Mouse (Mus musculus) right cerebral cortex, postnatal 36 days (tissue): ENCODE results near the gene Bst1.

Experiments used
- DNase-seq, 2 experiments: peaks; one replicate each; pipeline ENCODE4 v3.0.0; 2022; ENCODE audit warnings: low spot score in 2 of 2, mixed read lengths in 1 of 2

The Bst1 gene

DNA sequence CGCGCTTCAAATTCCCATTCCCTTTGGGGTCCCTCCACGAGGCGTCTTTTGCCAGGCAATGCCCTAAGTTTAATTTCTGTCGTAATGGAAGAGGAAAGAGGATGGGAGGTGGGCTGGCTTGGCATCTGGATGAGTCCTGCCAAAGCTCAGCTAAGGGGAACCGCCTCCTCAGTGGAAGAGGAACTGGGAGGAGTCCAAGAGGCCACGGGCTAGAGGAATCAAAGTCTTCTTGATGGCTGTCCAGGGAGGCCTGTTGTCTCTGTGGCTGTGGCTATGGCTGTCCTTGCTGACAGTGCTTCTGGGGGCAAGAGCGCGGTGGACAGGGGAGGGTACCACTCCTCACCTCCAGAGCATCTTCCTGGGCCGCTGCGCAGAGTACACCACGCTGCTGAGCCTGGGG is at the start of gene Bst1:
TSS of gene Bst1 (plus strand) at position 191 of the 400 bp plus-strand sequence.
- no peak for DNase-seq

DNA sequence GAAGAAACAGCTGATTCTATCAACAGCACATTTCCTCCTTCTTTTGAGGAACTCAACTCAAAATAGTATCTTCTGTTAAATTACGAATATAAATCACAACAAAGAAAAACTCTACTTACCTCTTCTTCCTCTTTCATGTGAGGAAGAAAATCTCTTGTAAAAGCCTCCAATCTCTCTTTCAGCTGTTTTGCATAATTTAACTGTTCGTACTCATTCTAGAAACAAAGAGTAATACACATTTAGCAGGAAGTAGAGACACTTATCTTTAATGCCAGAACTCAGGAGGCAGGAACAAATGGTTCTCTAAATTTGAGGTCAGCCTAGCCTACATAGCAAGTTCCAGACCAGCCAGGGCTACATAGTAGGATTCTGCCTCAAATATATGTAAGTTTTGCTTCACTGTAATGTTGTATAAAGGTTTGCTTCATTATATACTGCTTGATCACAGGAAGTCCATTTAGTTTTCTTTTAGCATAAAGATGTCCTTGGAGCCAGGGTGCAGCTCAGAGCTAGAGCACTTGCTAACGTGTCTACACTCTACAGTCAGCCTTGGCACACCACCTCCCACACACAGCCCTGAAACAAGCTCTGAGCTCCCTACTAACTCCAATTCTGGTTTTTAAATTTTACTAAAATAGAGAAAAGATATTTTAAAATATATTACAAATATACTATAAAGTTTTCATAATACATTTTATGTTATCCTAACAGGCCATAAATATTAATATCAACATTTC is 47.9 kb upstream of the Bst1 start:
- DNase-seq, result peak in 1 of 2 experiments; percentile 31

DNA sequence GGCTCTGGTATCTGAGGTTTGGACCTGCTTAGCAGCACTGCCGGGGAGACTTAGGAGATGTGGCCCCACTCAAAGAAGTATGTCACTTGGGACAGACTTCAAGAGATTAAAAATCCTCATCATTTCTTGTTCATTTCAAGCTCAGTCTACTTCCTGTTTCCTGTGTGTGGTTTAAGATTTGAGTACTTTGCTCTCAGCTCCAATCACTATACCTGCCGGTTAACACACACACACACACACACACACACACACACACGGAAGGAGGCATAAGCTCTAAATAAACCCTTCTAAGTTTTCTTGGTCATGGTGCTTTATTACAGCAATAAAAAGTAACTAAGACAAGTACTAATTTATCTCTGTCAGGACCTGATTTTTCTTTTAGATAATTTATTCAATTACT is 47.1 kb upstream of the Bst1 start:
- no peak for DNase-seq

DNA sequence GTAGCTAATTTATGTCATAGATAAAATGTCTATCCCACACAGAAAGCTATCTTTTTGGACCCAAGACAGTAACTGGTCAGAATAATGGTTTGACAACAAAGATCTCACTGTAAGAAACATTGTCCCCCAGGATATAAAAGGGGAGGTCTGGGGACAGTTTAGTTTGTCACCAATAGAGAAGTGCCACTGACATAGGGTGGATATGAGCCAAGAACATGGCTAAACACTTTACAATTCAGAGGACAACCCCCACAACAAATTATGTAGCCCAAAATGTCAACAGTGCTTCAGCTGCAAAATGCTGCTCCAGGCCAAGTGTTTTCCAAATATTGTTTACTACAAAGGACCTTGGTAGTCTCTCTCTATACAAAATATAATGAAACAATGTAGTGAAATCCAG is 42.3 kb upstream of the Bst1 start:
- DNase-seq, result no peak

DNA sequence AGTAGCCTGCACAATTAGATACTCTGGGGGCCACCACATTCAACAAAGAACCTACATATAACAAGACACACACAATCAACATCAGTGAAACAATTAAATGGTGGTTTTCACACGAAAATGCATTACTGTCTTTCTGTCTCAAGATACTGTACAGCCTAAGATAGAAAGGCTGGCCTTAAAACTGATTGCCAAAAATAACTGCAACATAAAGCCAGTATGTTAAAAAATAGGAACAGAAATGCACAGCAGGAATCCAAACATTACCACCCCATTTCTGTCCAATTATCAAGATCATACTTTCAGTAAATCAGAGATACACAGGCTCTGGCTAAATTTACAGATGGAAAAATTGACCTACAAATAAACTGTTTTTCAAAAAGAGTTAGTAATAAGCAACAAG is 41.7 kb upstream of the Bst1 start:
- no peak for DNase-seq

DNA sequence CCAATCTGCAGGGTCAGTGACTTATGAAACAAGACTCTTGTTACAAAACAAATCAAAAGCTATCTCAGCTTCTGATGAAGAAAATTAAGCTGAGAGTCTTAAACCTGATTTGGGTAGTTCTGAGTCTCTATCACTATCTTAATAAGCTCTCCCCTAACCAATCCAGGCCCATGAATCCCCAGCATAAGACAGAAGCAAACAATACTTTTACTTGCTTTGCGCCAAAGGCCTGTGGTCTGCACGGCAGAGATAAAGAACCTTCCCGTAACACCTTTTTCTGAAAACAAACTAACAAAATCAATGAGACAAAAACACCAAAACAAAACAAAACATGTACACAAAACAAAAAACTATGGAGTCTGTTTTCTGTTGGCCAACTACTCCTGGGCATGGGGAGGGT is 40.1 kb upstream of the Bst1 start:
- DNase-seq, result no peak

DNA sequence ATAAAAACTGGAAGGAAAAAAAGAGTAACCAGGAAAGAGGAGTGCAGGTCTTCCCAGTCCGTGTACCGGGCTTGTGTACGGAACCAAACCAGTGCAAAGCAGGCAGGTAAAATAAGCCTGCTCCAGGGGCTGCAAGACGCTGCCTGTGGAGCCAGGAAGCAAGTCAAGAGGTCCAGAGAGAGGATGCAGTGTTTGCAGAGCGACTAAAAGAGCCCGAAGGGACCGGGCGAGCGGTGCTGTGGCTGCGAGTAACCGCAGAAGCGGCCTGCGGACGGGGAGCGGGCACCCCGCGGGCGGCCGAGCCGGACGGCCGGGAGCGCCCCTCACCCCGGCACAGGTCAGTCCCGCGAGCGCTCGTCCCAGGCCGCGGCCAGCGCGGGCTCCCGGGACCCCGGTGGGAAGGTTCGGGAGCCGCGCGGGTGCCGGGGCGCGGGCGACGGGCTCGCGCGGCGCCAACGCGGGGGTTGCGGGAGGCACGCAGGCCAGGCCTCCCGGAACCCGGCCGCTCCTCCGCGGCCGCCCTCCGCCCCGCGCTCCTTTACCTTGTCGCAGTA is 37.2 kb upstream of the Bst1 start:
- peak; percentile 7 to 11 for DNase-seq

DNA sequence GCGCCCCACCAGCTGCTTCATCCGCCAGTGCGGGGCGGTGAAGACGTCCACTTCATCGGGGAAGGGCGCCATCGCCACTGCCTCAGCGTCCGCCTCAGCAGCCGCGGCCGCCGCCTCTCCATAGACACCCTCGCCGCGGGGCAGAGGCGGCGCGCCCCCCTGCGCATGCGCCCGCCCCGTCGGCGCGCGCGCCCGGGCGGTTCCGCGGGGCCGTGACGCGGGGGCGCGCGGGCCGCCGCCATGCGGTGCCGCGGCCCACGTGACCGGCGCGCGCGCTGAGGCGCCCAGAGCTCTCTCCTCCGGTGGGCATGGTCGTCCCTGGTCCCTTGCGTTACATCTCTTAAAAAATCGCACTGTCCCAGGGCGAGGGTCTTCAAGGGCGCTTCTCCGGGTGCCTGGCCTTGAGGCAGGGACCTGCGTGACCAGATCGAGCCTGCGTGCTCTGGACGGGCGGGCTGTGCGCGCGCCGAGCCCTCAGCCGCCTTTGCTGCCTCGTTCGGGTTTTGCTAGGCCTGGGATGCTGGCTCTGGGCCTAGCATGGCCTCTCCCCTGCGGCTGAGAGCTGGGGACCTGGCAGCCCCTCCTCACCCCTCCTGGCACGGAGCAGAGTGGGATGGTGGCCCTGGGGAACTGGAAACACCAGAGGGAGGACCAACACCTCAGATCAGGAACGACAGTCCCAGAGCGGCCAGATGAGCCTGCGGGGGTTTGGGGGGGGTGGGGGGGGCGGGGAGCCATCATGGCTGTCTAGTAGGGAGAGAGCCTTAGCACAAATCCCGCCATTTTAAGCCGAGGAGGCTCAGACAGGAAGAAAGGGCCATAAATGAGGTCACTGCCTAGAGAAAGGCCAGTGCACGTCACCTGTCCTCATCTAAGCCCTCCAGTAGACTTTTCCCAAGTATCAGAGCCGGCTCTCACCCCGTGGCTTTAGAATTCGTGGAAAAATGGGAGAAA is 36.4 kb upstream of the Bst1 start:
- peak; percentile 64 to 70 for DNase-seq

DNA sequence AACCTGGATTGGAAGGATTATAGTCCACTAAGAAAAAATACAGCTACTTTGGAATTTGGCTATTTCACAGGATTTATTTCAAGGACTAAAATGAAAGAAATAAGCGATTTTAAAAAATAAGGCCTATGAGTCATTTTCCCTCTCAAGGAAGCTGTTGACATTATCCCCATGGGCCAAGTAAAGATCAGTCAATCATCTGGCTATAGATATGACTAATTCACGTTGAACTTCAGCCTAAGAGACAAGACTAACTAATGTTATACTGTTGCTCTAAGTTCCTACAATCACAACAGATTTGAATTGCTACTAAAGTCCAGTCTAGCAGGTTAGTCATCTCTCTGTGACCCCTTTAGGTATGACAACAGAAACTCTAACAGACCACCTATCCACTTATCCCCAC is 34.7 kb upstream of the Bst1 start:
- DNase-seq, result no peak

DNA sequence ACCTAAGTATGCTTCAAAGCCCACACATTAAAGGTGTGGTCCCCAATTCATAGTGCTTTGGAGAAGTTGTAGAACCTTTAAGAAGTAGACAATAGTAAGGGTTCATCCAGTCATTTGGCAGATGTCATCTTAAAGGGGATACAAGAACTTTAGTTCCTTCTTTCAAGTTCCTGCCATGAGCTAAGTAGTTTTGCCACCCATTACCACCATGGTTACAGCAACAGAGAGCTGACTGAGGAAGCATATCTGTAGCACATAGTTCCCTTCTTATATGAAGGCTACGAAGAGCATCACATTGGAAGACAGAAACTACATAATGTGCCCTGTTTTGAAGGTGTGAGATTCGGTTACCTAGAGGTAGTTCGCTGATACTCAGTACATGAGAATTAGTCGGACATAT is 32.1 kb upstream of the Bst1 start:
- DNase-seq, result no peak

DNA sequence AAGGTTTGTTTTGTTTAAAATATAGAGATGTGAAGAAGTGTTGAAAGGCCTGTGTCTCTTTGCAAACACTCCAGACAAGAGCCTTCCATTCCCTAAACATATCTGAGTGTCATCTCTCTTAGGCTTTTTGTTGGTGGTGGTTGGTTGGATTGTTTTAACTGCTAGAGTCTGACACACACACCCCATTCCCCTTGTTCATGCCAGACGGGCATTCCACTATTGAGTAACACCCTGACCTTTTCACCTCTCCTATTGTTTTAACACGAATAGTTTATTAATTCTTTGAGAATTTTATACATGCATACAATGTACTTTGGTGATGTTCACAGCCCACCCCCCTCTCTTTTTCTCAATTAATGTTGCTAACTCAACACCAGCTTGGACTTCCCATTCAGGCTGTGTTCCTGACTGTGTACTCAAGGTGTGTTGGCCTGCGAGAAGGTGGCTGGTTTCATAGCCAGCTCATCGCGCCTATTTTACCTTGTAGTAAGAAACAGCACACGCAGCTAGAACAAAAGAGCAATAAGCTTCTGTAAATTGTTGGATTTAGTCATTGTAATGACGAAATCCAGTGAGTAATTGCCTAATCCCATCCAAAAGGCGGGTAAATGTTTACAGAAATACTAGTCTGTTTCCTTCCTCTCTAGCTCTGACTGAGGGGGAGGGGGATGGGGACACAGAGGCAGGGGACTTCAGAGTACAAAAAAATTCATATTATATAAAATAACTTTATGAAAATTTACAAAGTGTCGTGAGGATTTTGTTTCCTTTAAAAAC is 30.5 kb upstream of the Bst1 start:
- DNase-seq, result no peak

DNA sequence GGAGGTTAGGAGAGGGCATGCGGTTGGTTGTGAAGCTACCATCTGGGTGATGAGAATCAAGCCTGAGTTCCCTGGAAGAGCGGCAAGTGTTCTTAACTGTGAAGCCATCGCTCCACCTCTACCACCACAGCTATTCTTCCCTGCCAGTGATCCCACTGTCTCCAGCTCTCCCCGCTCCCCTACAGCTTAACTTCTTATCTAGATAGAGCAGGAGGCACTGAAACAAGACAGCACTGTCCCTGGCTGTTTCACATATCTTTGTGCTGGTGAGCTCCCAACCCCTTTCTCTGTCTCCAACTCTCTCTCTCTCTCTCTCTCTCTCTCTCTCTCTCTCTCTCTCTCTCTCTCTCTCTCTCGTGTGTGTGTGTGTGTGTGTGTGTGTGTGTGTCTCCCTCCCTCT is 26.3 kb upstream of the Bst1 start:
- no peak for DNase-seq

DNA sequence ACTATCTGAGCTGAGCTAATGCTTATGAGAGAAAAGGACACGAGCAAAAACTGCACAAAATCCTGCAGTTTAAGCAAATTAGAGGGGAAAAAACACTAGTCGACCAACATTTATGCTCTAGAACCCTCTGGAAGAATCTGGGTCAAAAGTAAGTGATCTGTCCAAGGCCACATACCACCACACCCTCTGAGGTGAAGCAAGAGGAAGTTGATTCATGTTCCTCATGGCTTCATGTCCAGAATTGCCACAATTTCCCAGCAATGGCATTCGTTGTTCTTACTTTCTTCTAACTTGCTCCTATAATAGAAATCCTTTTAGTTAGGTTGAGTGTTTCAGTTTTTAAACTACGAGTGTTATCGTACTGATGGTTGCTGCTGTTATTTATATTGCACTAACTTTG is 19.2 kb upstream of the Bst1 start:
- DNase-seq, result no peak

DNA sequence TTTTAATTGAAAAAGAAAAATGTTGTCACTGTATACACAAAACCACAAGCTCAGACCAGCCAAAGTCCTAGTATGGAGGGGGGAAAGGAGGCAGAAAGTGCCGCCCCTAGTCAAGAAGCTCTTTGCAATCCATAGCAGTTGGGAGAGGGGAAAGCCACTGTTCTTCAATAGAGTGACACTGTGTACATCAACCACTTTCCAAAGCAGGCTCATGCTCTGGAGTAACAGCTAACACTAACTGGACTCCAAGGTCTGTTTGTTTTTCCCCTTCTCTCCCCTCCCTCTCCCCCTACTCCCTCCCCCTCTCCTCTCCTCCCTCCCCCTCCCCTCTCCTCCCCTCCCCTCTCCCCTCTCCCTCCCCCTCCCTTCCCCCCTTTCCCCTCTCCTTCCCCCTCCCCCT is 18.0 kb upstream of the Bst1 start:
- no peak for DNase-seq

DNA sequence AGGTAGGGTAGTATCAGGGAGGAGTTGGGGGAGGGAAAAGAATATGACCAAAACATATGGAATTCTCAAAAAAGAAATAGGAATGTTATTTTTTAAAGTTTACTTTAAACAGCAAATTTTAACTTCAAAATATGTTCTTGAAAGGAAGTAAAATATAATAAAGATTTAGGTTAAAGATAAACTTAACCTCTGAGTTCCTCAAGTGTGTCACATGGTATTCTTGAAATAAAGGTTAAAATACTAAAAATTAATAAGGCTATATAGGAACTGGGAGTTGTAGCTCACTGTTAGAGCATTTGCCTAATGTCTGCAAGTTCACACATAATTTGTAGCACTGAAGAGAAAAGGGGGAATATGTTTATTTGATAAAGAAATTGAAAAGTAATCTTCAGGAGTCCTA is 17.4 kb upstream of the Bst1 start:
- DNase-seq, result no peak

DNA sequence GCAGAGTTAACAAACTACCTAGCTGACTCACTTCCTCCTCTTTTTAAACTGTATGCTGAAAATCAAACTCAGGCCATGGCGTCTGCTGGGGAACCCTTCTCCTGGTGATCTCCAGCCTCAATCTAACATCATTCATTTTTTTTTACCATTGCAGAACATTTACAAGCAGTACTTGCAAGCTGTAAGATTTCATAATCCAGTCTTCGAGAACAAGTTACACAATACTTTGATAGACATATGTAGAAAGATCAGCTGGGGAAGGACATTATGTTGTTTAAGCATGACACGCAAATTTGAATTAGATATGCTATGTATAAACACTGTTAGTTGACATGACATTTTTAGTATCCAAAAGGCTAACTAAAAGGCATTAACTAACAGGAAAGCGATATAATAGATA is 16.9 kb upstream of the Bst1 start:
- no peak for DNase-seq

DNA sequence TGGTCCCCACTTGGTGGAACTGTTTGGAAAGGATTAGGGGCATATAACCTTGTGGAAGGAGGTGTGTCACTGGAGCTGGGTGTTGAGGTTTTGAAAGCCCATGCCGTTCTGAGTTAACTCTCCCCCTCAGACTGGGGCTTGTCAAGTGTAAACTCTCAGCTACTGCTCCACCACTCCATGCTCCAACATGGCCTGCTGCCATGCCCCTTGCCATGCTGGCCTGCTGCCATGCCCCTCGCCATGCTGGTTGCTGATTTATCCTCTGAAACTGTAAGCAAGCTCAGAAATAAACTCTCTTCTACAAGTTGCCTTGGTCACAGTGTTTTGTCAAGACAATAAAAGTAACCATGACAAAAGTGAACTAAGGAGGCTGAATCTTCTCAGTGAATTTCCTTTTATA is 13.3 kb upstream of the Bst1 start:
- no peak for DNase-seq

DNA sequence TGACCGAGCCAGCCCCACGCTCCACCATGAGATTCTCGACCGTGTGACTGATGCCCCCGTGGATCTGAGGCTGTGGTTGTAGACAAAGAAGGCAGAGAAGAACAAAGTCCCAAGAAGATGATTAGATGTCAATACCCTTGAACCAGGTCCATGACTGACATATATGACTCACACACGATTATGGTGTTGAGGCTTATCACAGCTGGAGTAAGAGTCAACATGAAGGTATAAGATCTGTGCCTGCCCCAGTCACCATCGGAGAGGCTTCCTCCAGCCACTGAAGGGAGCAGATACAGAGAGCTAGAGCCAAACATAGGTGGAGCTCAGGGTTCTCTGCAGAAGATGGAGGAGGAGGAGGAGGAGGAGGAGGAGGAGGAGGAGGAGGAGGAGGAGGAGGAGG is 12.3 kb upstream of the Bst1 start:
- DNase-seq, result no peak

DNA sequence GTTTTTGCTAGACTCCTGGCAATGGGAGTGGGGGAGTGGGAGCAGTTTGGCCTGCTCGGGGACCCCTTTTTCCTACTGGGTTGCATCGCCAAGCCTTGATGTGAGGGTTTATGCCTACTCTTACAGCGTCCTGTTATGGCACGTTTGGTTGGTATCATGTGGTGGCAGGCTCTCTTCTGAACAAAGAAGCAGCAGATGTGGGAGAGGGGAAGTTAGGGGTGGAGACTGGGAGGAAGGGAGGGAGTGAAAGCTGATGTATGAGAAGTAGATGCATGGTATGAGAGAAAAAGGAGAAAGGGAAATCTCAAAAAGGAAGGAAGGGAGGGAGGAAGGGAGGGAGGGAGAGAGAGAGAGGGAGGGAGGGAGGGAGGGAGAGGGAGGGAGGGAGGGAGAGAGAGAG is 11.8 kb upstream of the Bst1 start:
- no peak for DNase-seq

DNA sequence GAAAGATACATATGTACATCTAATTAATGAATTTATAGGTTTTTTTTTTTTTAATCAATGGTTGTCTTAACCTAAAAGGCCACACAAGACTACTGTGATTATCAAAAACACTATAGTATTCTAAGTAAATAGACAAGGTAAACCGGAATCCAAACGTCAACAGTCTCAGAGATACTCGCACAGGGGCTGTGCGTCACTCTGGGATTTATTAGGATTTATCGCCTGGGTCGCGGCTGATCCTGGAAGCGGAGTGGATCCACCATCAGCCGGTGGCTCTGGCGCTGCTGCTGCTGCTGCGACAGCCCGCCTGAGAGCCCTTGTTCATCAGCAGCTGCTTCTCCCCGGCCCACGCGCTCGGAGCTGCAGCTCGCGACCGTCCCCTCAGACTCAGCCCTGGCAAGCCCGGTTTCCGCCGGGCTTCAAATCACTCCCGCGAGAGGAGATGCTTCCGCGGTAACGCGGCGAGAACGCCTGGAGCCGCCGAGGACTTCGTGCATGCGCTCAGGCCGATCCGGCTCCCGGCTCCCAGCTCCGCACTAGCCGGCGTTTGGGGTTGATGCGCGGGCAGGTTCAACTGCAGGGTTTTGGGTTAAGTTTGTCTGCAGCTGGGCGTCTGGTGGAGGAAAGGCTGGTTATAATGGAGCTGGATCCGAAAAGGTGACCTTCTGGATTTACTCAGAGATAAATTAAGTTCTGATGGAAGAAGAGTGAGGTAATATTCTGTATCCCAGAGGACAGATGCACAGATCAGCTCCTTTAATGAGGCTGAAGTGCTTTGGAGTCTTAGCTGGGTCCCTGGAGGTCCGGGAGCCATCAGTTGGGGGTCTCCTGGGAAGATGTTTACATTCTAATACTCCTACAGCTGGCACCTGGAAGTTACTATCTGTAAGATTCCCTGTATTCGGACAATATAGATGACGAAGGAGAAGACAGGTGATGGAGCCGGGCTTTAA is 10.7 kb upstream of the Bst1 start:
- peak; percentile 73 to 74 for DNase-seq
